27 mouse cellular contexts compared by ENCODE assay signal in genomic region chr1:82833501-82833900, GRCm38 (mm10). TPM values are rescaled to one million over a fixed set of nuclear protein-coding genes. Genes with fewer than 3 reads are reported as not detected.
DNase-seq lines count a peak whose midpoint lies in the region; ATAC-seq and TF ChIP-seq lines count a peak whose summit lies in the region.
"Had no signal": no experiment of that assay in that cellular context is flagged by ENCODE, and none has a peak within 500 bp of the region (broad histone marks: within the 10 kb centered on the region; RNA-seq: fewer than 3 reads in every experiment).

No protein-coding gene starts in this region.

- peaks cover 7% of the 10 kb centered on the region for H3K9me3 ChIP-seq in CH12.LX (replicated peaks; ENCODE audit: low read length)
- no peaks in the 10 kb centered on the region for H3K9me3 ChIP-seq in liver, embryonic 13.5 days (replicated peaks)
- H3K9me3 ChIP-seq in midbrain, embryonic 14.5 days (ENCODE audit: control insufficient read depth, low read length), result no peaks in the 10 kb centered on the region
- no peaks in the 10 kb centered on the region for H3K9me3 ChIP-seq in forebrain, embryonic 13.5 days (replicated peaks)
- H3K9me3 ChIP-seq: hindbrain, embryonic 10.5 days; limb, embryonic 12.5 days; megakaryocyte, embryonic 14.5 days; midbrain, embryonic 13.5 days; neural tube, embryonic 13.5 days; stomach, embryonic 15.5 days had no signal

- in situ Hi-C loops in CH12.LX (cut with MboI; ENCODE audit: low pct_ligation_motif_present, low pct_unique_long_range_greater_than_20kb, low sequenced_read_pairs), result no loop called here

- no peaks in the 10 kb centered on the region for H3K36me3 ChIP-seq in CH12.LX (replicated peaks in 1 of 2; ENCODE audit: control insufficient read depth in 1 of 2, insufficient read depth in 1 of 2, low read length in 1 of 2)
- H3K36me3 ChIP-seq in liver, embryonic 13.5 days, result no peaks in the 10 kb centered on the region
- H3K36me3 ChIP-seq in midbrain, embryonic 14.5 days (ENCODE audit: control insufficient read depth, insufficient read depth, low read length), result no peaks in the 10 kb centered on the region
- no peaks in the 10 kb centered on the region for H3K36me3 ChIP-seq in forebrain, embryonic 13.5 days (ENCODE audit: poor library complexity, severe bottlenecking)
- H3K36me3 ChIP-seq: hindbrain, embryonic 10.5 days; limb, embryonic 12.5 days; midbrain, embryonic 13.5 days; neural tube, embryonic 13.5 days; stomach, embryonic 15.5 days had no signal

- H3K79me2 ChIP-seq in CH12.LX (replicated peaks; ENCODE audit: control insufficient read depth, extremely low read depth, insufficient read depth, poor library complexity, severe bottlenecking), result no peaks in the 10 kb centered on the region

- peaks cover 23 to 68% of the 10 kb centered on the region in 2 experiments for H3K4me1 ChIP-seq in CH12.LX (ENCODE audit: control insufficient read depth in 1 of 2, insufficient read depth in 2 of 2)
- H3K4me1 ChIP-seq in liver, embryonic 13.5 days (replicated peaks), result peaks cover 91% of the 10 kb centered on the region
- H3K4me1 ChIP-seq in midbrain, embryonic 14.5 days (ENCODE audit: control insufficient read depth, insufficient read depth, low read length), result 0 out of 2 replicates have a peak, but pooled peaks cover under 1% of the 10 kb centered on the region
- no peaks in the 10 kb centered on the region; the same call in 1 of the 2 replicates for H3K4me1 ChIP-seq in forebrain, embryonic 13.5 days
- H3K4me1 ChIP-seq: limb, embryonic 12.5 days; midbrain, embryonic 13.5 days; stomach, embryonic 15.5 days had no signal

- WGBS in liver, embryonic 13.5 days (ENCODE audit: insufficient replicate concordance), result 88% methylated on average over 2 of the region's 2 CpGs
- 93% methylated on average over 2 of the region's 2 CpGs for WGBS in midbrain, embryonic 14.5 days
- WGBS in forebrain, embryonic 13.5 days, result 78% methylated on average over 2 of the region's 2 CpGs

- H3K4me3 ChIP-seq in CH12.LX (replicated peaks in 1 of 3; ENCODE audit: low read depth in 2 of 3, low read length in 2 of 3, poor library complexity in 1 of 3), result no peak overlapping the region
- no peak overlapping the region for H3K4me3 ChIP-seq in liver, embryonic 13.5 days (replicated peaks)
- no peak overlapping the region for H3K4me3 ChIP-seq in midbrain, embryonic 14.5 days (replicated peaks; ENCODE audit: low read depth, low read length)
- H3K4me3 ChIP-seq in forebrain, embryonic 13.5 days, result no peak overlapping the region
- H3K4me3 ChIP-seq: hindbrain, embryonic 10.5 days; limb, embryonic 12.5 days; megakaryocyte, embryonic 14.5 days; midbrain, embryonic 13.5 days; neural tube, embryonic 13.5 days; stomach, embryonic 15.5 days had no signal

- H3K4me2 ChIP-seq in CH12.LX (ENCODE audit: insufficient read depth, low read depth, poor library complexity, severe bottlenecking), result no peak overlapping the region
- H3K4me2 ChIP-seq in liver, embryonic 13.5 days, result no peak overlapping the region
- H3K4me2 ChIP-seq in midbrain, embryonic 14.5 days (ENCODE audit: low read length), result no peak overlapping the region
- no peak overlapping the region for H3K4me2 ChIP-seq in forebrain, embryonic 13.5 days
- H3K4me2 ChIP-seq: heart, embryonic 11.5 days; limb, embryonic 12.5 days; midbrain, embryonic 13.5 days; neural tube, embryonic 13.5 days; stomach, embryonic 15.5 days had no signal

- no peak for TF ChIP-seq RAD21 in CH12.LX (IDR thresholded peaks at IDR 0.05; ENCODE audit: low read depth, low read length)

- DNase-seq in CD4-positive, CD25-positive, alpha-beta regulatory T cell, adult 2 months (ENCODE audit: low read depth, low spot score), result peak; percentile 69
- DNase-seq in CH12.LX (ENCODE audit: extremely low read depth), result no peak
- no peak for DNase-seq in liver, embryonic 13.5 days
- DNase-seq in natural killer cell, adult 2 months (ENCODE audit: low spot score in 2 of 2), result peak; percentile 3 to 19
- DNase-seq in midbrain, embryonic 14.5 days, result no peak
- no peak for DNase-seq in layer of hippocampus, adult 8-10 months (ENCODE audit: low spot score in 2 of 2)
- DNase-seq: adrenal gland, adult 8-10 months; cerebellum, adult 18-20 months; cerebellum, postnatal 14 days; gastrocnemius, postnatal 36 days; kidney, adult 2 months; kidney, postnatal 14 days; layer of hippocampus, postnatal 36 days; lung, adult 2 months; retina, postnatal 1 day; thymus, adult 18-20 months; thymus, postnatal 4 days had no signal

- no peak for ATAC-seq in liver, embryonic 13.5 days (ENCODE audit: low read depth)
- no peak for ATAC-seq in midbrain, embryonic 14.5 days (ENCODE audit: low FRiP score, low TSS enrichment)
- no peak for ATAC-seq in forebrain, embryonic 13.5 days
- ATAC-seq: hindbrain, embryonic 16.5 days; midbrain, embryonic 13.5 days had no signal

- no peak for TF ChIP-seq POLR2A in CH12.LX (IDR thresholded peaks at IDR 0.05; ENCODE audit: low read depth, low read length)

- no peak for TF ChIP-seq CTCF in CH12.LX (conservative IDR thresholded peaks at IDR 0.05 in 1 of 2, IDR thresholded peaks at IDR 0.05 in 1 of 2; ENCODE audit: low read depth in 2 of 2, low read length in 2 of 2)

- peak overlapping the region; percentile 64; the same call in 1 of the 2 replicates for H3K27ac ChIP-seq in CH12.LX (ENCODE audit: insufficient read depth, low read depth)
- peak overlapping the region; percentile 97 for H3K27ac ChIP-seq in liver, embryonic 13.5 days
- no peak overlapping the region for H3K27ac ChIP-seq in midbrain, embryonic 14.5 days (replicated peaks; ENCODE audit: low read depth, low read length)
- no peak overlapping the region for H3K27ac ChIP-seq in forebrain, embryonic 13.5 days
- H3K27ac ChIP-seq: hindbrain, embryonic 10.5 days; limb, embryonic 12.5 days; midbrain, embryonic 13.5 days; neural tube, embryonic 13.5 days; stomach, embryonic 15.5 days had no signal

- H3K9ac ChIP-seq in CH12.LX (ENCODE audit: insufficient read depth, low read depth), result no peak overlapping the region
- H3K9ac ChIP-seq in liver, embryonic 13.5 days, result peak overlapping the region; percentile 76; the same call in 1 of the 2 replicates
- H3K9ac ChIP-seq in midbrain, embryonic 14.5 days (replicated peaks; ENCODE audit: low read length), result no peak overlapping the region
- no peak overlapping the region for H3K9ac ChIP-seq in forebrain, embryonic 13.5 days
- H3K9ac ChIP-seq: limb, embryonic 12.5 days; midbrain, embryonic 13.5 days; neural tube, embryonic 13.5 days; stomach, embryonic 15.5 days had no signal

- H3K27me3 ChIP-seq in CH12.LX (replicated peaks), result no peaks in the 10 kb centered on the region
- H3K27me3 ChIP-seq in liver, embryonic 13.5 days, result no peaks in the 10 kb centered on the region
- H3K27me3 ChIP-seq in midbrain, embryonic 14.5 days (ENCODE audit: control insufficient read depth, insufficient read depth, low read length), result no peaks in the 10 kb centered on the region
- H3K27me3 ChIP-seq in forebrain, embryonic 13.5 days, result no peaks in the 10 kb centered on the region; the same call in 1 of the 2 replicates
- H3K27me3 ChIP-seq: limb, embryonic 12.5 days; megakaryocyte, embryonic 14.5 days; midbrain, embryonic 13.5 days; neural tube, embryonic 13.5 days; Patski; stomach, embryonic 15.5 days had no signal

- no peak for TF ChIP-seq EP300 in CH12.LX (IDR thresholded peaks at IDR 0.05; ENCODE audit: low read length)

- dilution Hi-C loops in CH12.LX (cut with MboI; ENCODE audit: extremely low pct_ligation_motif_present, extremely low pct_unique_long_range_greater_than_20kb, low sequenced_read_pairs), result no loop called here

TF ChIP-seq in CH12.LX, 34 proteins besides CTCF, POLR2A, EP300 and RAD21:
- TF ChIP-seq ZNF384 (IDR thresholded peaks at IDR 0.05; ENCODE audit: low read depth, low read length) (no peak), MXI1 (IDR thresholded peaks at IDR 0.05; ENCODE audit: low read depth, low read length) (no peak), SMC3 (IDR thresholded peaks at IDR 0.05; ENCODE audit: low read depth, low read length) (no peak), SIN3A (IDR thresholded peaks at IDR 0.05; ENCODE audit: low read length) (no peak), HCFC1 (IDR thresholded peaks at IDR 0.05; ENCODE audit: low read depth, low read length) (no peak), MAFK (IDR thresholded peaks at IDR 0.05; ENCODE audit: insufficient replicate concordance, low read length) (no peak), GABPA (IDR thresholded peaks at IDR 0.05; ENCODE audit: insufficient replicate concordance, low read depth, low read length) (no peak), E2F4 (IDR thresholded peaks at IDR 0.05; ENCODE audit: insufficient replicate concordance, low read depth, low read length) (no peak), CHD1 (IDR thresholded peaks at IDR 0.05; ENCODE audit: low read depth, low read length) (no peak), MEF2A (IDR thresholded peaks at IDR 0.05; ENCODE audit: borderline replicate concordance, low read depth, low read length) (no peak), UBTF (IDR thresholded peaks at IDR 0.05; ENCODE audit: low read depth, low read length) (no peak), NELFE (IDR thresholded peaks at IDR 0.05; ENCODE audit: low read depth, low read length) (no peak), JUND (conservative IDR thresholded peaks at IDR 0.05; ENCODE audit: low read depth, low read length) (no peak), IRF4 (IDR thresholded peaks at IDR 0.05; ENCODE audit: low read depth, low read length) (no peak)
TF ChIP-seq in CH12.LX: peak in this region for 0.

RNA-seq across cellular contexts. Expression of gene Agfg1, which starts 5.8 kb away (rescaled TPM):
- total RNA-seq in CH12.LX (2012; rRNA removed), result 59.0 and 66.9 TPM in 2 replicates
- total RNA-seq in CH12.LX (2014; rRNA removed), result 124 and 127 TPM in 2 replicates
- 94.0 and 106 TPM in 2 replicates for polyA plus RNA-seq in CH12.LX (2012; ENCODE audit: insufficient read length, low read depth)
- polyA plus RNA-seq in liver, embryonic 13.5 days (2015; fragmentation: Nextera tagmentation; extraction: Ambion mirVana), result 47.2 and 53.9 TPM in 2 replicates
- 32.4 and 43.7 TPM in 2 replicates for polyA plus RNA-seq in midbrain, embryonic 14.5 days (2014; fragmentation: Nextera tagmentation; extraction: Ambion mirVana)
- polyA plus RNA-seq in forebrain, embryonic 13.5 days (2015; fragmentation: Nextera tagmentation; extraction: Ambion mirVana), result 28.6 and 31.7 TPM in 2 replicates
- total RNA-seq in layer of hippocampus, adult 8-10 months (2022), result 10 to 100 TPM; 61.6 to 70.6 (median 67.7) TPM

Comparison
In these comparisons a context has a peak if more than half of its experiments do, and no peak if none do; other contexts are left out.
1. DNase-seq: peak in CD4-positive, CD25-positive, alpha-beta regulatory T cell, adult 2 months (single experiment) and natural killer cell, adult 2 months (2 of 2); none in CH12.LX (single experiment), liver, embryonic 13.5 days (single experiment), midbrain, embryonic 14.5 days (single experiment) and layer of hippocampus, adult 8-10 months (0 of 2).
2. H3K27ac ChIP-seq: peak in CH12.LX (single experiment) and liver, embryonic 13.5 days (single experiment); none in midbrain, embryonic 14.5 days (single experiment) and forebrain, embryonic 13.5 days (single experiment).